Mouse (Mus musculus) CH12.LX (cell line): ENCODE results near the gene Prune2.
A peak's percentile ranks its signal among the peaks of the same experiment; 100 is the strongest.

Experiments used
- ELF1 ChIP-seq: IDR thresholded peaks from 2 replicates; pipeline ENCODE4 v1.6.1; 2014; ENCODE audit warnings: low read depth, mild to moderate bottlenecking, inconsistent platforms, low read length, improper control_type of control experiment
- EP300 ChIP-seq: IDR thresholded peaks from 2 replicates; pipeline ENCODE4 v1.6.1; 2011; ENCODE audit warnings: low read length, improper control_type of control experiment
- GABPA ChIP-seq: IDR thresholded peaks from 2 replicates; pipeline ENCODE4 v1.6.1; 2012; ENCODE audit warnings: low read depth, low read length, improper control_type of control experiment, inconsistent platforms; ENCODE audit not compliant: insufficient replicate concordance
- MAFK ChIP-seq: IDR thresholded peaks from 2 replicates; pipeline ENCODE4 v1.6.1; 2011; ENCODE audit warnings: low read length, improper control_type of control experiment; ENCODE audit not compliant: insufficient replicate concordance
- MAX ChIP-seq: IDR thresholded peaks from 2 replicates; pipeline ENCODE4 v1.6.1; 2011; ENCODE audit warnings: low read length, improper control_type of control experiment
- POLR2A ChIP-seq: IDR thresholded peaks from 2 replicates; pipeline ENCODE4 v1.6.1; 2011; ENCODE audit warnings: low read depth, mild to moderate bottlenecking, improper control_type of control experiment, low read length
- SMC3 ChIP-seq: IDR thresholded peaks from 2 replicates; pipeline ENCODE4 v1.6.1; 2011; ENCODE audit warnings: low read depth, low read length, improper control_type of control experiment
- TCF12 ChIP-seq: IDR thresholded peaks from 2 replicates; pipeline ENCODE4 v1.6.1; 2014; ENCODE audit warnings: low read depth, mild to moderate bottlenecking, inconsistent platforms, low read length, improper control_type of control experiment
- USF1 ChIP-seq: IDR thresholded peaks from 2 replicates; pipeline ENCODE4 v1.6.1; 2014; ENCODE audit warnings: low read depth, mild to moderate bottlenecking, inconsistent platforms, low read length, improper control_type of control experiment
- ZC3H11A ChIP-seq: IDR thresholded peaks from 2 replicates; pipeline ENCODE4 v1.6.1; 2012; ENCODE audit warnings: low read depth, mild to moderate bottlenecking, inconsistent platforms, low read length, improper control_type of control experiment

- TF ChIP-seq ZC3H11A (no peak), MAFK (0 out of 2 replicates have a peak, but pooled peaks have one; percentile 40), TCF12 (no peak), EP300 (peak; percentile 26; the same call in 1 of the 2 replicates), SMC3 (no peak), POLR2A (no peak), GABPA (no peak), ELF1 (no peak), USF1 (no peak), MAX (no peak)
Observed at GRCm38 (mm10) chr19:17223801-17224200, 267.9 kb downstream of the Prune2 start.
